Mouse (Mus musculus) heart, adult 8-10 months (tissue): ENCODE data around the gene Fam90a1b. TPM values are rescaled to one million over a fixed set of nuclear protein-coding genes. Genes with fewer than 3 reads are reported as not detected.
"Not testable (repeated sequence)": the region's sequence is repeated elsewhere in the genome, so short reads cannot be mapped to it uniquely, and the experiment has no call there.

Experiments used
- DNase-seq: peaks from one replicate; pipeline ENCODE4 v3.0.0; 2022; ENCODE audit warnings: low spot score
- microRNA-seq: library from miRNA; unstranded; fragments of <30 nt; microRNA quantifications from one replicate; pipeline ENCODE4 v1.2.0, GENCODE M21; 2022
- total RNA-seq, 4 experiments: library from RNA; stranded (reverse); gene quantifications; 2 replicates each; pipeline ENCODE4 v1.2.4; 2022

Fam90a1b gene
- total RNA-seq, result not detected

- DNase-seq, result peak; percentile 96
Observed at GRCm38 (mm10) chrX:94366670-94367241, at the start of gene Fam90a1b, which contains the start of gene Apoo. TSS of gene Fam90a1b (minus strand) at chrX:94366777. TSS of gene Apoo (plus strand) at chrX:94367117.

DNA sequence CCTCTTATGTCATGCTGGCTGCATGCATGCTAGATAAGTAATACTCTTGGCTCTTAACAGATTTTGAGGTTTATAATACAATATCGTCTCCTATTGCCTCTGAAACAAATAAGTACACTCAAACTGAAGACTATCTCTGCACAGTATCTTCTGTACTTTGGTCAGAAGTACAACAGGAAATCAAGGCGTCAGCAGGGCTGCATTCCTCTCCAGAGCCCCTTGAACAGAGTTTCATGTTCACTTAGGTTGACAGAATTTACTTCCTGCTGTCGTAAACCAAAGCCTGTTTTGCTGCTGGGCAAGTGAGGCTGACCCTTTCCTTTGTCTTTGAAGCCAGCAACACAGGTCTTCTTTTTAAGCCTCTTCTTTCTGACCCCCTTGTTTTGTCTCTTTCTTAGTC is 42.4 kb upstream of the Fam90a1b start:
- no peak for DNase-seq

GRCm38 (mm10) chrX:94378734-94379133 is 12.2 kb upstream of the Fam90a1b start:
- DNase-seq, result no peak

DNA sequence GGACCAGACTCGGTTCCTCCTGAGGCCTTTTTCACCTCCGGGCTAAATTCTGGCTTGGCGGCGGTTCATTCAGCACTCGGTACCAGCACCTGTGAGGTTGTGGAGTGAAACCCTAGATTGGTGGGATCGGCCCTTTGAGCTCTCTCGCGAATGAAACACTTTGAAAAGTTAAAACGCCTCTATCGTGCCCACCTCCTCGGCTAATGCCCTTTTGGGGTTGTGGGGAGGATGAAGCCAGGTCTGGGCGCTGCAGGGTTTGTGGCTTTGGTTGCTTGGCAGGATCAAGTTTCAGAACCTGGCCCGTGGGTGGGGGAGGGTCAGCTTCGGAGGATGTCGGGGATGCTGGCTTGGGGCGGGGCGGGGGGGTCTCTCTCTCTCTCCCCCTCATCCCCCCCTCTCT is 671 bp upstream of the Fam90a1b start:
- DNase-seq, result no peak

- DNase-seq, result no peak
Observed at GRCm38 (mm10) chrX:94366029-94366428, 548 bp downstream of the Fam90a1b start.

DNA sequence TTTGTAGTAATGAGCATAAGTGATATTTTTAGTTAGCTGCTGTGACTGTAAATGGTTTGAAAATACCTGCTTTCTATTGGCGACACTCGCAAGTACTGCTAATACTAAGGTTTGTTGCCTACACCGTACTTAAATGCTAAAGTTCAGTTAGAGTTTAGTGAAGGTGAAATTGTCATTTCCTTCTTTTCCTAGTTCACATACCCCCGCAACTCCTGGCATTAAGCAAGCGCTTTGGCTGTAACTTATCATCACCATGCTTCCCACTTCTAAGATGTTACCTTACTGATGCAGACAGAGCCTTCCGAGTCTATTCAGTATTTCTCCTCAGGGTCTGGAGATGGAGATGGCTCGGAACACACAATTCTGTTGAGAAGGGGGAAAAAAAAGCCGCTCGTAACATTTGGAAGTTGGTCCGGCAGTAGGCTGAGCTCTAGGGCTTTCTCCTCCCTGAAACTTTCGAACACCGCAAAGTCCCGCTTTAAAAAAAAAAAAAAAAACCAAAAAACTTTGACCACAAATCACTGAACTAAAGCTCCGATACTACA is 1.1 kb downstream of the Fam90a1b start:
- DNase-seq, result no peak

DNA sequence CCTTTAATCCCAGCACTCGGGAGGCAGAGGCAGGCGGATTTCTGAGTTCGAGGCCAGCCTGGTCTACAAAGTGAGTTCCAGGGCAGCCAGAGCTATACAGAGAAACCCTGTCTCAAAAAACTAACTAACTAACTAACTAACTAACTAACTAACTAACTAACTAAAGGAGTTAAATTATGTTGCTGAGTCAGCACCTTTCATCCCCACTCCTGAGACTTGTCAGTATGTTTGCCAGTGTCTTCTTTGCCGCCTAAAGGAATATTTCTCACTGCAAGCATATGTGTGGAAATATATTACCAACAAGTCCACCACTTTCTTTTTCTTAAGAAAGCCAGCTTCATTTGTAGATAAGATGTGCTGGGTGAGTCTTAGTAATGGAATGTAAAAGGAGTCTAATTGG is 22.9 kb downstream of the Fam90a1b start:
- not testable (repeated sequence) for DNase-seq

DNA sequence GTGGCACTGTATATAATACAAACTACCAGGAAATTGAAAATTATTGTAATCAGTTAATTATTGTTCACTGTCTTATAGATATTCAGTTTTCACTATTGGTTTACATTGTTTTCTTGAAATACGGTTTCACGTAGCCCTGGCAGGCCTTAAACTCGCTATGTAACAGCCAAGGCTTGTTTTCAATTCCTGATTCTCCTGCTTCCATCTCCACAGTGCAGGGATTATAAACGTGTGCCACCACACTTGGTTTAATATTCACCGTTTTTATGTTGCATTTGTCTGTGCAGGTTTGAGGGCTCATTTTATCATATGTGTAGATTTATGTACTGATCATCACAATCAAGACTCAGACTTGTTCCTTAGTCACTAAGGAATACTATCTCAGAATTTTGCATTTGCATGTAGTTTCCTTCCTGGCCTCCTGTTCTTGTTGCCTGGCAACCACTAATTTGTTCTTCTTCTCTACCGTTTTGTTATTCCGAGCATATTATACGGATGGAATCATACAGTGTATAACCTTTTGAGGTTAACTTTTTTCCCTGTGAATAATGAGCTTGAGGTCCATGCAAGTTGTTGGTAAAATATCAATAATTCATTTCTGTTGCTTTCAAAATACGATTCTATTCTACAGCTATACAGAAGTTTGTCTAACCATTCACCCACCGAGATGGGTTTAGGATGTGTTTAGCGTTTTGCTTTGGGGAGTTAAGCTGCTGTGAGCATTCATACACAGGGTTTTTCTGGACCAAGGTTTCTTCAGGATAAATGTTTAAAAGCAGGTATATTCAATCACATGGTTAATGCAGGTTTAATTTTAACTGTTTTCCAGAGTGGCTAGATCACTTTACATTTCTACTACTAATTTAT is 45.3 kb downstream of the Fam90a1b start:
- no peak for DNase-seq

Small RNA genes within 50 kb of the gene (microRNA-seq; reads per million reads assigned to microRNA genes)
- not detected for gene Gm44477

Other genes with a start within 250 kb of the Fam90a1b start
- gene Zfx, start 243.1 kb downstream of the Fam90a1b start, total RNA-seq, result 10 to 100 TPM; 22.4 to 28.4 (median 24.6) TPM
- gene Eif2s3x, start 153.9 kb downstream of the Fam90a1b start, total RNA-seq, result 100 to 1,000 TPM in 3 of 4 experiments, 10 to 100 TPM in 1; 95.2 to 166 (median 124) TPM
- 1 to 10 TPM; 5.7 to 7.5 (median 6.7) TPM for gene Klhl15, start 132.2 kb downstream of the Fam90a1b start, total RNA-seq
- 100 to 1,000 TPM; 191 to 265 (median 236) TPM for gene Apoo, start 340 bp upstream of the Fam90a1b start, total RNA-seq
- gene Maged1, start 175.4 kb upstream of the Fam90a1b start, total RNA-seq, result 100 to 1,000 TPM in 1 of 4 experiments, 10 to 100 TPM in 3; 89.0 to 105 (median 96.4) TPM